Mouse (Mus musculus) macrophage (primary cell): ENCODE measurements around the gene Asna1. TPM values are rescaled to one million over a fixed set of nuclear protein-coding genes. Genes with fewer than 3 reads are reported as not detected.

Source experiments
- H3K27ac ChIP-seq: fragments of 350-480 bp; formaldehyde crosslinking; 2 replicates; pipeline ENCODE4 v1.9.0; 2021
- H3K36me3 ChIP-seq: fragments of 350-480 bp; formaldehyde crosslinking; 2 replicates; pipeline ENCODE4 v1.9.0; 2021; ENCODE audit errors: inconsistent target
- H3K4me3 ChIP-seq: fragments of 350-480 bp; formaldehyde crosslinking; 2 replicates; pipeline ENCODE4 v1.9.0; 2021; ENCODE audit errors: inconsistent target
- H3K79me2 ChIP-seq: fragments of 350-480 bp; formaldehyde crosslinking; 2 replicates; pipeline ENCODE4 v1.9.0; 2021; ENCODE audit errors: inconsistent target
- WGBS: methylation state at CpG from one replicate; pipeline ENCODE4 v1.1.7; 2026; ENCODE audit warnings: inconsistent platforms; ENCODE audit not compliant: missing documents; 5-methylcytosine and 5-hydroxymethylcytosine counted together
- polyA plus RNA-seq: library from polyadenylated mRNA; stranded (reverse); fragments of 250-400 nt; gene quantifications from 3 replicates; pipeline ENCODE4 v1.2.4, GENCODE M21; 2018; ENCODE audit warnings: inconsistent platforms

The Asna1 gene
- polyA plus RNA-seq, 1 experiment from 2014 or later = 138 TPM

- H3K27ac ChIP-seq = peak within 1 kb of the TSS; percentile 88
- H3K79me2 ChIP-seq = peaks cover 13% of the 10 kb centered on the region
- under 1% methylated on average over 56 of the region's 56 CpGs for WGBS
- peaks cover 26% of the 10 kb centered on the region for H3K36me3 ChIP-seq
- H3K4me3 ChIP-seq = peak within 1 kb of the TSS; percentile 79
These were observed 55.6 kb downstream of the Asna1 start, which contains the start of the genes Gm49661, Prdx2 and Rnaseh2a for GRCm38 (mm10) chr8:84969241-84970134. Gene Gm49661, minus strand, starts transcription at chr8:84969433. Gene Prdx2, plus strand, starts transcription at chr8:84969587. Gene Rnaseh2a, minus strand, starts transcription at chr8:84969767.

GRCm38 (mm10) chr8:84968650-84969049 is 56.4 kb downstream of the Asna1 start:
- H3K27ac ChIP-seq = peak overlapping the region; percentile 88
- 8% methylated on average over 2 of the region's 2 CpGs for WGBS

More at GRCm38 (mm10) chr8:84968650-84969049, 56.4 kb downstream of the Asna1 start:
- Histone ChIP-seq H3K79me2 (peaks cover 13% of the 10 kb centered on the region), H3K36me3 (peaks cover 26% of the 10 kb centered on the region), H3K4me3 (peak overlapping the region; percentile 79)

Other genes with a start within 250 kb of the Asna1 start
- 3.6 to 6.9 TPM (median 4.3 TPM) in 3 replicates for gene Nfix, start 224.9 kb downstream of the Asna1 start, polyA plus RNA-seq
- gene Dand5, start 202.5 kb downstream of the Asna1 start, polyA plus RNA-seq = 1.2 to 3.3 TPM (median 2.9 TPM) in 3 replicates
- 5.8 to 13.9 TPM (median 8.6 TPM) in 3 replicates for gene Gadd45gip1, start 193.8 kb downstream of the Asna1 start, polyA plus RNA-seq
- gene Rad23a, start 184.6 kb downstream of the Asna1 start, polyA plus RNA-seq = 49.2 to 87.2 TPM (median 79.3 TPM) in 3 replicates
- gene Calr, start 178.3 kb downstream of the Asna1 start, polyA plus RNA-seq = 836 to 3,382 TPM (median 1,154 TPM) in 3 replicates
- gene Farsa, start 168.3 kb downstream of the Asna1 start, polyA plus RNA-seq = 24.5 to 43.1 TPM (median 29.5 TPM) in 3 replicates
- 7.0 to 30.9 TPM (median 18.1 TPM) in 3 replicates for gene Syce2, start 153.2 kb downstream of the Asna1 start, polyA plus RNA-seq
- gene Gcdh, start 131.4 kb downstream of the Asna1 start, polyA plus RNA-seq = 11.1 to 13.7 TPM (median 12.0 TPM) in 3 replicates
- 0.09 TPM in 1 of 3 replicates, not detected in the others for gene Klf1, start 123.4 kb downstream of the Asna1 start, polyA plus RNA-seq
- 160 to 211 TPM (median 178 TPM) in 3 replicates for gene Dnase2a, start 116.7 kb downstream of the Asna1 start, polyA plus RNA-seq
- gene Mast1, start 87.9 kb downstream of the Asna1 start, polyA plus RNA-seq = 0.04 to 0.06 TPM in 2 of 3 replicates, not detected in the other
- not detected in 3 replicates for gene Rtbdn, start 78.3 kb downstream of the Asna1 start, polyA plus RNA-seq
- not detected in 3 replicates for gene Gm49661, start 55.8 kb downstream of the Asna1 start, polyA plus RNA-seq
- gene Prdx2, start 55.7 kb downstream of the Asna1 start, polyA plus RNA-seq = 77.7 to 148 TPM (median 146 TPM) in 3 replicates
- gene Rnaseh2a, start 55.5 kb downstream of the Asna1 start, polyA plus RNA-seq = 15.9 to 39.3 TPM (median 26.2 TPM) in 3 replicates
- gene Junb, start 46.6 kb downstream of the Asna1 start, polyA plus RNA-seq = 26.1 to 86.4 TPM (median 61.3 TPM) in 3 replicates
- gene Hook2, start 34.7 kb downstream of the Asna1 start, polyA plus RNA-seq = 4.9 to 10.9 TPM (median 6.1 TPM) in 3 replicates
- not detected in 3 replicates for gene Best2, start 10.8 kb downstream of the Asna1 start, polyA plus RNA-seq
- gene Trir, start 1.5 kb upstream of the Asna1 start, polyA plus RNA-seq = 143 to 170 TPM (median 168 TPM) in 3 replicates
- gene Tnpo2, start 11.6 kb upstream of the Asna1 start, polyA plus RNA-seq = 14.1 to 30.6 TPM (median 26.6 TPM) in 3 replicates
- gene Fbxw9, start 34.8 kb upstream of the Asna1 start, polyA plus RNA-seq = 4.8 to 12.5 TPM (median 8.4 TPM) in 3 replicates
- not detected in 3 replicates for gene Gm5741, start 42.7 kb upstream of the Asna1 start, polyA plus RNA-seq
- gene Dhps, start 46.5 kb upstream of the Asna1 start, polyA plus RNA-seq = 28.6 to 47.4 TPM (median 37.1 TPM) in 3 replicates
- gene Wdr83os, start 55.5 kb upstream of the Asna1 start, polyA plus RNA-seq = 66.3 to 79.6 TPM (median 68.7 TPM) in 3 replicates
- gene Wdr83, start 56.0 kb upstream of the Asna1 start, polyA plus RNA-seq = 13.5 to 19.5 TPM (median 15.7 TPM) in 3 replicates
- 375 to 585 TPM (median 491 TPM) in 3 replicates for gene Man2b1, start 58.0 kb upstream of the Asna1 start, polyA plus RNA-seq
- gene Zfp791, start 97.8 kb upstream of the Asna1 start, polyA plus RNA-seq = 1.2 to 2.6 TPM (median 1.4 TPM) in 3 replicates
- gene Cks1brt, start 126.6 kb upstream of the Asna1 start, polyA plus RNA-seq = not detected in 3 replicates
- gene Olfr371, start 200.7 kb upstream of the Asna1 start, polyA plus RNA-seq = not detected in 3 replicates